17 mouse cellular contexts compared by ENCODE assay signal in the genomic region with DNA sequence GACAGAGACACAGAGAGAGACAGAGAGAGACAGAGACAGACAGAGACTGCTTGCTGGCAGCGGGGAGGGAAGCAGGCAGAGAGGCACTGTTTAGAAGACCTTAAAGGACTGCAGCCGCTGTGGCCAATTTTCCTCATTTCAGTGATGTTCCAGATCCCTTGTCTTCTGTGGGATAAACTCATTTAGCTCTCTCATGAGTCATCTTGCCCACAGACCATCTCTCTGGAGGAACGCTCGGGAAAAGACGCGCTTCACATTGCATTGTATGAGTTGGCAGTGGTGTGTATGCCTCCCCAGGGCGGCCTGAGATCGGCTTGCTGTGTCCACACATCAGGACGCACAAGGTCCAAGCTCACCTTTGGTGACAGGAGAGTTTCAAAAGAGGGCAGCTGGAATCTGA.
A peak's percentile ranks its signal among the peaks of the same experiment; 100 is the strongest.
DNase-seq lines count a peak whose midpoint lies in the region; ATAC-seq lines count a peak whose summit lies in the region.
"Had no signal": no experiment of that assay in that cellular context is flagged by ENCODE, and none has a peak within 500 bp of the region (broad histone marks: within the 10 kb centered on the region; RNA-seq: fewer than 3 reads in every experiment).

No protein-coding gene starts in this region.

- peak; percentile 26 to 36 for DNase-seq in left cerebral cortex, adult 18-20 months (ENCODE audit: low spot score in 2 of 2)
- no peak for DNase-seq in left cerebral cortex, adult 9 months (ENCODE audit: low spot score in 2 of 2)
- DNase-seq in 3134 (ENCODE audit: extremely low read depth, insufficient read length, low spot score) (peak; percentile 67), 3T3-L1 (ENCODE audit: low read depth, low spot score) (peak; percentile 69)
- peak; percentile 71 for DNase-seq in brain, adult 2 months (ENCODE audit: low read depth, low spot score)
- DNase-seq in thymus, postnatal 0 days (ENCODE audit: low spot score): no peak
- DNase-seq: adrenal gland, adult 8-10 months; adrenal gland, postnatal 36 days; cerebellum, adult 11 months; cerebellum, adult 8-10 months; cerebellum, postnatal 14 days; embryo, embryonic 11 days; heart, adult 18-20 months; heart, postnatal 14 days had no signal

- ATAC-seq in megakaryocyte-erythroid progenitor cell, adult 5-6 weeks (replicated peaks; ENCODE audit: low FRiP score, low TSS enrichment, poor library complexity, severe bottlenecking): no peak
- ATAC-seq: forebrain, embryonic 14.5 days; hindbrain, postnatal 0 days had no signal

Comparison
In these comparisons a context has a peak if more than half of its experiments do, and no peak if none do; other contexts are left out.
1. DNase-seq: peak in left cerebral cortex, adult 18-20 months (2 of 2), 3134 (single experiment), 3T3-L1 (single experiment) and brain, adult 2 months (single experiment); none in left cerebral cortex, adult 9 months (0 of 2) and thymus, postnatal 0 days (single experiment).